Mouse (Mus musculus) embryonic facial prominence, embryonic 10.5 days (tissue): Measurements from ENCODE around the gene Gnb1l. TPM values are rescaled to one million over a fixed set of nuclear protein-coding genes. Genes with fewer than 3 reads are reported as not detected.

Experiments
- DNase-seq: peaks from one replicate; pipeline ENCODE4 v3.0.0-alpha.2; 2017; ENCODE audit warnings: low spot score
- H3K27ac ChIP-seq: fragments of 300-500 bp; sonication (generic); replicated peaks from 2 replicates; pipeline ENCODE4 v1.5.1; 2016; ENCODE audit warnings: mild to moderate bottlenecking
- H3K27me3 ChIP-seq: fragments of 300-500 bp; sonication (generic); replicated peaks from 2 replicates; pipeline ENCODE4 v1.6.1; 2016; ENCODE audit warnings: low read depth, mild to moderate bottlenecking; ENCODE audit not compliant: poor library complexity, severe bottlenecking
- H3K36me3 ChIP-seq: fragments of 300-500 bp; sonication (generic); replicated peaks from 2 replicates; pipeline ENCODE4 v1.6.1; 2016; ENCODE audit warnings: mild to moderate bottlenecking, moderate library complexity
- H3K4me1 ChIP-seq: fragments of 300-500 bp; sonication (generic); 2 replicates; pipeline ENCODE4 v1.6.1; 2016
- H3K4me3 ChIP-seq: fragments of 300-500 bp; sonication (generic); 2 replicates; pipeline ENCODE4 v1.5.1; 2016; ENCODE audit warnings: mild to moderate bottlenecking, moderate library complexity
- H3K9me3 ChIP-seq: fragments of 300-500 bp; sonication (generic); 2 replicates; pipeline ENCODE4 v1.6.1; 2016; ENCODE audit warnings: mild to moderate bottlenecking
- WGBS: fragments of 180-500 bp; shearing (Covaris S2); methylation state at CpG from one replicate; pipeline ENCODE4 v1.1.7; 2016; 5-methylcytosine and 5-hydroxymethylcytosine counted together
- polyA plus RNA-seq: library from polyadenylated mRNA; unstranded; fragments of >200 nt; fragmentation: Nextera tagmentation; extraction: Ambion mirVana; gene quantifications from 2 replicates; pipeline ENCODE4 v1.2.1, GENCODE M21; 2016

Gnb1l gene
- polyA plus RNA-seq, 1 experiment from 2014 or later, result 17.9 TPM

DNA sequence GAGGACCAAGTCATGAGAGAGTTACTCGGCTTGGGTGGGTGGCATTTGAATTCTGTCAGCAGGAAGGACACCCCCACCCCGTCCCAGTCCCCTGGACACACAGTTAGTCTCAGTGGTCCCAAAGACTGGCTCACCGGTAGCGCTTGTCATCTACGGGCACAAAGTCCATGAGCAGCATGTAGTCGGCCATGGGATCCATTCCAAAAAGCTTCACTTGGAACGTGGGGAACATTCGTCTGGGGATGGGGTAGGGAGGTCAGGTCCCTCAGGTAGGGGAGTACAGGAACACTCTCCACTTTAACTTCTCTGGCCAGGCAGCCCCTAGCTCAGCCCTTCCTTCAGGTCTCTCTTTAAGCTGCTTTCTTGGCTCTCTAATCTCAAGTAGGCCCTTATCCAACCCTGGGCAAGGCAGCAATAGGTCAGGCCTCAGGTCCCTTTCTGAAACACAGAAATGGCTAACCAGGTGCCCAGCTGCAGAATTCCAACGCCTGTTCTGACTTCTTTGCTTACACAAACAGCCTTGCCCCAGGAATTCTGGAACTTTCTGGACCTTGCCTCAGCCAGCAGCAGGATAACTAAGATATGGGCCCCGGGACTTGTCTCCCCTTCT, 86.5 kb downstream of the Gnb1l start:
- Histone ChIP-seq H3K4me3 (peak overlapping the region; percentile 61), H3K27ac (no peak overlapping the region), H3K27me3 (peaks cover 100% of the 10 kb centered on the region), H3K36me3 (no peaks in the 10 kb centered on the region), H3K9me3 (no peaks in the 10 kb centered on the region), H3K4me1 (peaks cover 69% of the 10 kb centered on the region)
- WGBS, result 10% methylated on average over 10 of the region's 10 CpGs
- DNase-seq, result peak; percentile 42

GRCm38 (mm10) chr16:18585676-18586075, 87.2 kb downstream of the Gnb1l start:
- Histone ChIP-seq H3K9me3 (no peaks in the 10 kb centered on the region), H3K36me3 (no peaks in the 10 kb centered on the region), H3K27me3 (peaks cover 100% of the 10 kb centered on the region), H3K4me1 (peaks cover 76% of the 10 kb centered on the region), H3K4me3 (peak overlapping the region; percentile 61), H3K27ac (peak overlapping the region; percentile 53; the same call in 1 of the 2 replicates)
- 2% methylated on average over 10 of the region's 10 CpGs for WGBS
- DNase-seq, result peak; percentile 60

DNA sequence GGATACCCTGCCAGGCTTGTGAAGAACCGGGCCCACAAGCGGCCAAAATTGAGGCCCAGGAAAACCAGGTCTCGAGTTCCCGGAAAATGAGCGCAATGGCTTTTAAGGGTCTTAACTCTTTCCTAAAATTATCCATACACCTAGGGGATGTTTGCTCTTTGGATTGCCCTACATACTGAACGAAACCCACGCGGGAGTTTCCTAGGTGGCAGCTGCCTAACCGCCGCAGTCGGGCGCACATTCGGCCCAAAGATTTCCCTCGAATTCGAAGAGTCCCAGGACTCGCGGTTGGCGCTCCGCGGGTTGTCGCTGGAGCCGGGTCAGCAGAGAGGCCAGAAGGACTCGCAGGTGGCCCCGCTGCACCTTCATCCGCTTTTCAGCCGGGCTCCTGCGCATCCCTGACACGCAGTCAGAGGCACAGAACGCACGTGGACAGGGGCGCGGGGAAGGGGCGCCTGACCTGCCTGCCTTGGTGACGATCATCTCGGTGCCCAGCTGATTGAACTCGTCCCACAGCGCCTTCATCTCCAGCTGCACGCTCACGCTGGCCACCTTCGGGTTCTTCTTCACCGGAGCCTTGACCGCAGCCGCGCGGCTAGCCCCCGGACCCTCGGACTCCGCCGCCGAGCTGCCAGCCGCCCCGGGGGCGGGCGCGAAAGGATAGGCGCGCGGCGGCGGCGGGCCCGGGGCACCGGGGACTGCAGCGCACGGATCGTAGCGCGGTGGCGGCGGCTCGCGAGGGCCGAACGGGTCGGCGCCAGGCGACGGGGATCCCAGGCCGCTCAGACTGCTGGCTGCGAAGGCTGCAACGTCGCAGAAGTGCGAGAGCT, 87.8 kb downstream of the Gnb1l start:
- Histone ChIP-seq H3K27ac (peak overlapping the region; percentile 78), H3K27me3 (peaks cover 100% of the 10 kb centered on the region), H3K4me3 (peak overlapping the region; percentile 61), H3K4me1 (peaks cover 76% of the 10 kb centered on the region), H3K9me3 (no peaks in the 10 kb centered on the region), H3K36me3 (no peaks in the 10 kb centered on the region)
- peak; percentile 63 for DNase-seq
- under 1% methylated on average over 83 of the region's 83 CpGs for WGBS

- WGBS, result under 1% methylated on average over 57 of the region's 62 CpGs
- Histone ChIP-seq H3K27ac (peak overlapping the region; percentile 78), H3K27me3 (peaks cover 100% of the 10 kb centered on the region), H3K4me3 (peak overlapping the region; percentile 61), H3K9me3 (no peaks in the 10 kb centered on the region), H3K4me1 (peaks cover 76% of the 10 kb centered on the region), H3K36me3 (no peaks in the 10 kb centered on the region)
- DNase-seq, result peak; percentile 61
Observed at GRCm38 (mm10) chr16:18586906-18587546, 88.5 kb downstream of the Gnb1l start.

DNA sequence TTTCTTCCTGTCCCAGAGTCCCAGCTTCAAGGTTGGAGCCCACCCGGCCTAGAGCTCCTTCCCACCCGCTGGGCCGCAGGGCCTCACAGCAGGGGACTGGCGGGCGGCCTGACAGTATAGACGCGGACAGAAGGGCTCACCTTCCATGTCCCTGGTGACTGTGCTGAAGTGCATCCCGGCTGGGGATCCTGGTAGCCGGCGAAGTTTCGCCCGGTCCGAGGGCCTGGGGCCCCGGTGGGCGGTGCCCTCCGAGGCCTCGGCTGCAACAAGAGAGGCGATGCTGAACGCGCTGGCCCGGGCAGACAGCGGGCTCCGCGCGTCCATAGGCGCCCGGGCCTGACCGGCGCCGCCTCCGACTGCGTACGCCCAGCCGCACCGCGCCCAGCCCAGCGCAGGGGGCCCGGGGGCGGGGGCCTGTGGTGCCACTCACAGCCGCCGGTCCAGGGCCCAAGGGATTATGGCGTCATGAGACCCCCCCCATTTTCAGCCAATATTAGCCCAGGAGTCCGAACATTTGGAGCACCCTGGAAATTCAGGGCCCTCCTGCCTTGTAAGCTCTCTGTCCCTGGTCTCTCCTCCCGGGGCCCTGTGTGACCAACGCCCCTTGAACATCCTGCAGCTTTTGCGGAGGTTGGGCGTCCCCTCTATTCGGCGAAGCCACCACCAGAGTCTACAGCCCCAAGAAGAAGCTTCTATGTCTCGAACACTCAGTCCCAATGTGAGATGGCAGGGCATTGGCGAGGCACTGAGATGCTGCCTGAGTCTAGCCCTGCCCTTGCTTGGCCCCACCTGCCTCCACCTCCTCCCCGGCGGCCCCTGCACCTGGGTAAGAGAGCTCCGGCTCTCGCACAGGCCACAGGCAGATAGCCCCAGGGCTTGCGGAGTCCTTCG, 89.6 kb downstream of the Gnb1l start:
- H3K4me3 ChIP-seq, result peak overlapping the region; percentile 61
- H3K4me1 ChIP-seq, result peaks cover 66% of the 10 kb centered on the region
- peak overlapping the region; percentile 37; the same call in 1 of the 2 replicates for H3K27ac ChIP-seq
- peak; percentile 64 for DNase-seq
- no peaks in the 10 kb centered on the region for H3K36me3 ChIP-seq
- H3K27me3 ChIP-seq, result peaks cover 99% of the 10 kb centered on the region
- H3K9me3 ChIP-seq, result no peaks in the 10 kb centered on the region
- WGBS, result under 1% methylated on average over 57 of the region's 57 CpGs

DNA sequence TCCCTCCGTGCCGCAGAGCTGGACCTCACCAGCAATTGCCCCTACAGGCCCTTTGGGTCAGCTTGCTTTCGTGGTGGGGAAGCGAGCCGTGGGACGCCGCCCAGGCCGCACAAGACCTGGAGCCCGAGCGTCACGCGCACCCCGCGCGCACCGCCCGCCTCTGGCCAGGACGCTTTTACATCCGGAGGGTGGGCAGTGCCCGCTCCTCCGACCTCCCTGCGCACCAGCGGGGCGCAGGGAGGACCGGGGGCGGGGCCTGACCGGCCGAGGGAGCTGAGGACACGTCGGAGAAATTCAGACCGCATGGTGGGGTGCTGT, 90.2 kb downstream of the Gnb1l start:
- H3K4me3 ChIP-seq, result peak overlapping the region; percentile 61
- 2% methylated on average over 31 of the region's 31 CpGs for WGBS
- H3K27me3 ChIP-seq, result peaks cover 99% of the 10 kb centered on the region
- peaks cover 63% of the 10 kb centered on the region for H3K4me1 ChIP-seq
- H3K9me3 ChIP-seq, result no peaks in the 10 kb centered on the region
- DNase-seq, result peak; percentile 59
- H3K27ac ChIP-seq, result 0 out of 2 replicates have a peak overlapping the region, but pooled peaks have one; percentile 37
- no peaks in the 10 kb centered on the region for H3K36me3 ChIP-seq

DNA sequence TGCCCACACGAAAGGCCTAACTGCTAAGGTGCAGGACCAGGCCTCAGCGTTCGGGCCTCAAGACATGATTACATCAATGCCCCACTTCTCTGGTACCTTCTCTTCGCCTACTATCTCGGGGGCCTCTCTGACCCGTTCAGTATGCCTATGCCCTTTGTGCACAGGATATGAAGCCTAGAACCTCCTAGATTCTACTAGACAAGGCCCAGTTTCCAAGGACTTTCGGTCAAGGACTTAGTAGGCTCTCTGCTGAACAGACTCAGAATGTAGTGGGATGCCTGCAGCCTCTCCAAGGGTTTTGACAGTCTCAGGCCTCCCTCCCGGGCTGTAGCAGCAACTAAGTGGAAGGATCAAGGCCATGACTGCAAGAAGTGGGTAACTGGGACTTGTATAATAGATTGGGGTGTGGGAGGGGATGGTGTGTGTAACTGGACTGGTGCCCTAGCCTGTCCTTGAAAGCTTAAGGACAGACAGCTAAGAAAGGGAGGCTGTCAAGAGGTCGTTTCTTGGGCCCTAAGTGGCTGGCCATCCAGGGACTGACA, 90.6 kb downstream of the Gnb1l start:
- H3K9me3 ChIP-seq, result no peaks in the 10 kb centered on the region
- WGBS, result 10% methylated on average over 9 of the region's 9 CpGs
- H3K36me3 ChIP-seq, result no peaks in the 10 kb centered on the region
- no peak for DNase-seq
- peaks cover 60% of the 10 kb centered on the region for H3K4me1 ChIP-seq
- H3K4me3 ChIP-seq, result peak overlapping the region; percentile 61
- peaks cover 99% of the 10 kb centered on the region for H3K27me3 ChIP-seq
- H3K27ac ChIP-seq, result no peak overlapping the region

GRCm38 (mm10) chr16:18589804-18590790, 91.6 kb downstream of the Gnb1l start, which contains the start of gene Tbx1:
Gene Tbx1, minus strand, starts transcription at chr16:18590671.
- DNase-seq, result peak; percentile 74
- Histone ChIP-seq H3K9me3 (no peaks in the 10 kb centered on the region), H3K4me1 (peaks cover 60% of the 10 kb centered on the region), H3K36me3 (no peaks in the 10 kb centered on the region), H3K27me3 (peaks cover 99% of the 10 kb centered on the region), H3K4me3 (peak within 1 kb of the TSS; percentile 50), H3K27ac (no peak within 1 kb of the TSS)
- 1% methylated on average over 48 of the region's 48 CpGs for WGBS

DNA sequence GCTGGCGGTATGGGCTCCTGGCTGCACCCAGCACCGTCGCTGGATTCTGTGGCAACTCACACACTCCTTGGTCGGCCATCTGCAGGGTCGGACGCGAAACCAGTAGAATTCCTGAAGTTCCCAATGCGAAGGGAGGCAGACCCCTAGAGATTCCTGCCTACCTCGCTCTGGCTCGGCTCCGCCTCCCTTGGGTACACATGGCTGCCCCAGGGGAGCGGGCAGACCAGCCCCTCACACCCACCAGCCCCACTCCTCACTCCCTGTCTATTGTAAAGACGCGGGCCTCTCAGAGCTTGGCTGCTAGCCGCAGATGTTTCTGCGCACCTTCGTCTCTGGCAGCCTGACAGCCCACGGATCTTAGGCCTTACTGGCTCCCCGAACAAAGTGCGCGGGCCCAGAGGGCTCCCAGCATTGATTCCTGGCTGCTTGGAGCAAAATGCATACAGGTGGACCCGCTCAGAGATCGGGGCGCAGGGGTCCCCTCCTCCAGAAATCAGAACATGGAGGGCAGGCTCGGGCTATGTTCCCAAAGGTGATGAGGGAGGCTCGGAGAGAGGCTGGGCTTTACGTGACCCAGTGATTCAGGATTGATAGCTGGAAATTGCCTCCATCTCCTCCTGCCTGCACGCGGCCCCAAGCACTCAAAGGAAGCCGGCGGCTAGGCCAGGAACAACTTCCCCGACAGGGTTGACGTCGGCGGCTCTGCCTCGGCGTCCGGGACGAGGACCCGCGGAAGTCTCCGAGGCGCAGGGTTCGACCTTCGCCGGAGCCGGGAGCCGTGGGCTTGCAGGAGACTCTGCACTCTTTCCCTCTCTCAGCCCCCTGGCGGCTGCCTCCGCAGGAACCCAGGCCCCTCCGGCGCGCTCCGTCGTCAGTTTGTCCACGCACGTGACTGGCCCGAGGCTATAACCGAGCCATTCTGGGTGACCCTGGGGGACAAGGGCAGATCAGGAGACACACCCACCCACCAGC, 92.8 kb downstream of the Gnb1l start:
- Histone ChIP-seq H3K27ac (no peak overlapping the region), H3K9me3 (no peaks in the 10 kb centered on the region), H3K4me3 (peak overlapping the region; percentile 50), H3K4me1 (peaks cover 57% of the 10 kb centered on the region), H3K27me3 (peaks cover 99% of the 10 kb centered on the region), H3K36me3 (no peaks in the 10 kb centered on the region)
- WGBS, result 1% methylated on average over 59 of the region's 59 CpGs
- peak; percentile 80 for DNase-seq

- WGBS, result 75% methylated on average over 2 of the region's 2 CpGs
- H3K4me1 ChIP-seq, result peaks cover 43% of the 10 kb centered on the region
Observed at GRCm38 (mm10) chr16:18593930-18594329, 95.4 kb downstream of the Gnb1l start.

More at GRCm38 (mm10) chr16:18593930-18594329, 95.4 kb downstream of the Gnb1l start:
- no peak overlapping the region for H3K27ac ChIP-seq
- no peak for DNase-seq
- H3K4me3 ChIP-seq, result no peak overlapping the region
- H3K36me3 ChIP-seq, result no peaks in the 10 kb centered on the region
- peaks cover 82% of the 10 kb centered on the region for H3K27me3 ChIP-seq
- H3K9me3 ChIP-seq, result no peaks in the 10 kb centered on the region
